Comparison of ENCODE assay signal across 9 mouse cellular contexts in the genomic region with DNA sequence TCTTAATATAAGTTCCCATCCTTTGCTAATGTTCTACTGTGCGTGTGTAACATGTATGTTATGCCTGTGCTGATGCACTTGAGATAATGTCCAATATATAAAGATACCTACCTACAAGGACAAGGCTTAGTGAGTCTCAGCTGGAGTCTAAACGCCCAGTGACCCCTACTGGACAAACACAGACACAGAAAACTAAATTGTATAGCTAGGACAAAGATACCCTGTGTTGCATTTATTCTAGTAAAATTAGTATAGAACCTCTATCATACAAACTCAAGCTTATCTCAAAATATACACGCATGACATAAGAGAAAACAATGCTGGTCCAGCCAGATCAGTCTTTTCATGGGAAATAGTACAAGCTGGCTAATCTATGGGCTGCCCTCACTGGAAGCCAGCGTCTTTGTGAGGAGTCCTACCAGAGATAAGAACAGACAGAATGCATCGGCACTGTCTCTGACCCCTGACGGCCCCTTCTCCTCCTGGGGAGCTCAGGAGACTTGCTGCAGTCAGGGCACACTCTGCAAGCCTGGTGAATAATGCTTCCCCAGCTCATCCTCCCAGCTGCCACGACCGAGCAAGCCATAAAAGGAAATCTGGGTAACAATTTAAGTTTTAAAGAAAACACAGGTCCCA.
DNase-seq lines count a peak whose midpoint lies in the region; ATAC-seq and TF ChIP-seq lines count a peak whose summit lies in the region.
"Had no signal": no experiment of that assay in that cellular context is flagged by ENCODE, and none has a peak within 500 bp of the region (broad histone marks: within the 10 kb centered on the region; RNA-seq: fewer than 3 reads in every experiment).

No protein-coding gene starts in this region.

- H3K9me3 ChIP-seq in limb, embryonic 14.5 days (ENCODE audit: control insufficient read depth, low read length): no peaks in the 10 kb centered on the region
- no peaks in the 10 kb centered on the region for H3K9me3 ChIP-seq in limb, embryonic 10.5 days (replicated peaks)
- no peaks in the 10 kb centered on the region for H3K9me3 ChIP-seq in hindbrain, embryonic 13.5 days
- H3K9me3 ChIP-seq: megakaryocyte, embryonic 14.5 days had no signal

- TF ChIP-seq POLR2A in limb, embryonic 14.5 days (IDR thresholded peaks at IDR 0.05; ENCODE audit: borderline replicate concordance, extremely low read depth, insufficient read depth, insufficient read length): no peak

- H3K4me1 ChIP-seq in limb, embryonic 14.5 days (ENCODE audit: control insufficient read depth, insufficient read depth, low read length): peaks cover 7% of the 10 kb centered on the region
- H3K4me1 ChIP-seq in limb, embryonic 10.5 days: peaks cover 14% of the 10 kb centered on the region
- peaks cover 20% of the 10 kb centered on the region for H3K4me1 ChIP-seq in hindbrain, embryonic 13.5 days (replicated peaks)

- no peak for ATAC-seq in limb, embryonic 14.5 days (ENCODE audit: low FRiP score, low read depth)
- ATAC-seq in hindbrain, embryonic 13.5 days (ENCODE audit: low FRiP score): no peak

- H3K27ac ChIP-seq in limb, embryonic 14.5 days (replicated peaks; ENCODE audit: low read depth, low read length): no peak overlapping the region
- H3K27ac ChIP-seq in limb, embryonic 10.5 days: no peak overlapping the region
- H3K27ac ChIP-seq in hindbrain, embryonic 13.5 days: peak overlapping the region; percentile 80

- H3K36me3 ChIP-seq in limb, embryonic 14.5 days (ENCODE audit: control insufficient read depth, insufficient read depth, low read length): no peaks in the 10 kb centered on the region
- no peaks in the 10 kb centered on the region for H3K36me3 ChIP-seq in limb, embryonic 10.5 days
- H3K36me3 ChIP-seq in hindbrain, embryonic 13.5 days: no peaks in the 10 kb centered on the region

- DNase-seq in limb, embryonic 14.5 days (ENCODE audit: low spot score): peak; percentile 34
- DNase-seq in limb, embryonic 10.5 days (ENCODE audit: low spot score): no peak
- DNase-seq in c-Kit-positive CD71-positive TER-119-negative erythroid progenitor cells, embryonic 14.5 days (ENCODE audit: low read depth): peak; percentile 61
- DNase-seq in lung, postnatal 36 days: peak; percentile 71
- DNase-seq in yolk sac, embryonic 10.5 days (ENCODE audit: low spot score): no peak
- no peak for DNase-seq in gastrocnemius, postnatal 14 days
- DNase-seq in cerebellum, postnatal 14 days: no peak

- 49% methylated on average over 8 of the region's 8 CpGs for WGBS in limb, embryonic 14.5 days
- 48% methylated on average over 8 of the region's 8 CpGs for WGBS in limb, embryonic 10.5 days
- WGBS in hindbrain, embryonic 13.5 days: 35% methylated on average over 8 of the region's 8 CpGs

- intact Hi-C loops in gastrocnemius, postnatal 14 days (cut with DNase I; ENCODE audit: low total_unique reads): loop anchor here (5.0 kb wide), 1 partner anchor 47 kb away; no protein-coding TSS in a partner anchor

- no peaks in the 10 kb centered on the region for H3K27me3 ChIP-seq in limb, embryonic 14.5 days (ENCODE audit: control insufficient read depth, insufficient read depth, low read length)
- no peaks in the 10 kb centered on the region for H3K27me3 ChIP-seq in limb, embryonic 10.5 days (ENCODE audit: low read depth, poor library complexity, severe bottlenecking)
- H3K27me3 ChIP-seq in hindbrain, embryonic 13.5 days: no peaks in the 10 kb centered on the region
- H3K27me3 ChIP-seq: megakaryocyte, embryonic 14.5 days had no signal

- H3K4me3 ChIP-seq in limb, embryonic 14.5 days (replicated peaks; ENCODE audit: low read length): no peak overlapping the region
- H3K4me3 ChIP-seq in limb, embryonic 10.5 days: no peak overlapping the region
- H3K4me3 ChIP-seq in hindbrain, embryonic 13.5 days: no peak overlapping the region
- H3K4me3 ChIP-seq: megakaryocyte, embryonic 14.5 days had no signal

- no peak overlapping the region for H3K9ac ChIP-seq in limb, embryonic 14.5 days (ENCODE audit: low read depth, low read length, severe bottlenecking)
- no peak overlapping the region for H3K9ac ChIP-seq in hindbrain, embryonic 13.5 days

- no peak overlapping the region for H3K4me2 ChIP-seq in limb, embryonic 14.5 days (replicated peaks; ENCODE audit: low read depth, low read length, severe bottlenecking)
- no peak overlapping the region for H3K4me2 ChIP-seq in hindbrain, embryonic 13.5 days

Comparison
In these comparisons a context has a peak if more than half of its experiments do, and no peak if none do; other contexts are left out.
1. DNase-seq: peak in limb, embryonic 14.5 days (single experiment), c-Kit-positive CD71-positive TER-119-negative erythroid progenitor cells, embryonic 14.5 days (single experiment) and lung, postnatal 36 days (single experiment); none in limb, embryonic 10.5 days (single experiment), yolk sac, embryonic 10.5 days (single experiment), gastrocnemius, postnatal 14 days (single experiment) and cerebellum, postnatal 14 days (0 of 2).